Mouse (Mus musculus) myocyte (in vitro differentiated cells): Measurements from ENCODE around the gene Ppp2r2d.

Experiments used
- CEBPB ChIP-seq: IDR thresholded peaks from 2 replicates; pipeline ENCODE4 v1.6.1; 2011; ENCODE audit warnings: mild to moderate bottlenecking, moderate library complexity; ENCODE audit not compliant: poor library complexity, insufficient read depth, severe bottlenecking
- E2F4 ChIP-seq: IDR thresholded peaks from one replicate; pipeline ENCODE4 v1.6.1; 2011; ENCODE audit warnings: mild to moderate bottlenecking, control low read depth, moderate library complexity; ENCODE audit not compliant: insufficient read depth
- MAX ChIP-seq: IDR thresholded peaks from one replicate; pipeline ENCODE4 v1.6.1; 2011; ENCODE audit warnings: low read depth, mild to moderate bottlenecking, control low read depth
- MYOD1 ChIP-seq, 3 experiments: IDR thresholded peaks; one replicate each; pipeline ENCODE4 v1.6.1; 2011; ENCODE audit warnings: control low read depth in 2 of 3, low read depth in 2 of 3, mild to moderate bottlenecking in 2 of 3, moderate library complexity in 1 of 3; ENCODE audit not compliant: insufficient read length in 2 of 3, control insufficient read depth in 1 of 3
- MYOG ChIP-seq, 3 experiments: IDR thresholded peaks; one replicate each; pipeline ENCODE4 v1.6.1; 2011; ENCODE audit warnings: control low read depth in 2 of 3, low read depth in 2 of 3, mild to moderate bottlenecking in 2 of 3; ENCODE audit not compliant: insufficient read length in 2 of 3, control insufficient read depth in 1 of 3, insufficient read depth in 1 of 3
- POLR2A ChIP-seq: IDR thresholded peaks from one replicate; pipeline ENCODE4 v1.6.1; 2011; ENCODE audit warnings: low read depth, mild to moderate bottlenecking, control low read depth, moderate library complexity; ENCODE audit not compliant: insufficient read length
- POLR2AphosphoS2 ChIP-seq: IDR thresholded peaks from one replicate; pipeline ENCODE4 v1.6.1; 2011; ENCODE audit warnings: low read depth, control low read depth; ENCODE audit not compliant: insufficient read length
- SRF ChIP-seq: IDR thresholded peaks from one replicate; pipeline ENCODE4 v1.6.1; 2011; ENCODE audit warnings: low read depth; ENCODE audit not compliant: control insufficient read depth, insufficient read length
- TCF3 ChIP-seq: IDR thresholded peaks from one replicate; pipeline ENCODE4 v1.6.1; 2011; ENCODE audit warnings: low read depth, control low read depth; ENCODE audit not compliant: insufficient read length
- USF1 ChIP-seq: IDR thresholded peaks from one replicate; pipeline ENCODE4 v1.6.1; 2011; ENCODE audit warnings: low read depth, mild to moderate bottlenecking, control low read depth, moderate library complexity

- TF ChIP-seq POLR2A (no peak), MAX (no peak), E2F4 (no peak), POLR2AphosphoS2 (no peak), CEBPB (no peak), MYOG (IDR thresholded peaks at IDR 0.05; ENCODE audit: control insufficient read depth in 1 of 3, insufficient read depth in 1 of 3, insufficient read length in 2 of 3, low read depth in 2 of 3) (no peak), MYOD1 (IDR thresholded peaks at IDR 0.05; ENCODE audit: control insufficient read depth in 1 of 3, insufficient read length in 2 of 3, low read depth in 2 of 3) (no peak), SRF (no peak), USF1 (no peak), TCF3 (no peak)
Measured at GRCm38 (mm10) chr7:138928456-138928855, 82.6 kb downstream of the Ppp2r2d start.
